Mouse (Mus musculus) cerebellum, adult 2 months (tissue): ENCODE measurements around the gene Sumf1.

Experiments
- CTCF ChIP-seq: fragments of 200-500 bp; IDR thresholded peaks from 2 replicates; pipeline ENCODE4 v1.5.1; 2011; ENCODE audit warnings: low read depth, mild to moderate bottlenecking, control low read depth, low read length, moderate library complexity, borderline replicate concordance; ENCODE audit not compliant: insufficient read depth
- POLR2A ChIP-seq: fragments of 200-500 bp; IDR thresholded peaks from 2 replicates; pipeline ENCODE4 v1.6.1; 2011; ENCODE audit warnings: low read length, control low read depth, borderline replicate concordance; ENCODE audit not compliant: insufficient read depth

- TF ChIP-seq CTCF = no peak
- no peak for TF ChIP-seq POLR2A
These were observed 45.2 kb upstream of the Sumf1 start for GRCm38 (mm10) chr6:108230608-108231007.
